Mouse (Mus musculus) urinary bladder, adult 2 months (tissue): ENCODE data around the gene Hmgcs2. TPM values are rescaled to one million over a fixed set of nuclear protein-coding genes. Genes with fewer than 3 reads are reported as not detected.

Experiments
- DNase-seq: peaks from one replicate; pipeline ENCODE4 v3.0.0; 2022; ENCODE audit warnings: low spot score
- polyA plus RNA-seq: library from polyadenylated mRNA; depleted of rRNA; stranded (reverse); fragments of >200 nt; gene quantifications from 2 replicates; pipeline ENCODE4 v1.2.3, GENCODE M21; 2012; rRNA removed

The Hmgcs2 gene
- polyA plus RNA-seq = 55.3 and 70.4 TPM in 2 replicates

GRCm38 (mm10) chr3:98280204-98280932, at the start of gene Hmgcs2:
Hmgcs2 (plus strand) TSS chr3:98280435.
- peak; percentile 54 for DNase-seq

GRCm38 (mm10) chr3:98233504-98233903, 46.7 kb upstream of the Hmgcs2 start:
- DNase-seq = no peak

- DNase-seq = no peak
These were observed 44.0 kb upstream of the Hmgcs2 start for GRCm38 (mm10) chr3:98236266-98236665.

- DNase-seq = no peak
These were observed 43.0 kb upstream of the Hmgcs2 start for GRCm38 (mm10) chr3:98237240-98237639.

GRCm38 (mm10) chr3:98238150-98238549, 42.1 kb upstream of the Hmgcs2 start:
- no peak for DNase-seq

GRCm38 (mm10) chr3:98242051-98242450, 38.2 kb upstream of the Hmgcs2 start:
- no peak for DNase-seq

- DNase-seq = no peak
These were observed 37.7 kb upstream of the Hmgcs2 start for GRCm38 (mm10) chr3:98242458-98243037.

- DNase-seq = no peak
These were observed 34.3 kb upstream of the Hmgcs2 start for GRCm38 (mm10) chr3:98245892-98246291.

- DNase-seq = no peak
These were observed 33.1 kb upstream of the Hmgcs2 start for GRCm38 (mm10) chr3:98246985-98247751.

GRCm38 (mm10) chr3:98249378-98249777, 30.9 kb upstream of the Hmgcs2 start:
- DNase-seq = no peak

- no peak for DNase-seq
These were observed 30.3 kb upstream of the Hmgcs2 start for GRCm38 (mm10) chr3:98249833-98250448.

- DNase-seq = no peak
These were observed 26.2 kb upstream of the Hmgcs2 start for GRCm38 (mm10) chr3:98254059-98254458.

GRCm38 (mm10) chr3:98254656-98255583, 25.3 kb upstream of the Hmgcs2 start:
- DNase-seq = no peak

GRCm38 (mm10) chr3:98258723-98259122, 21.5 kb upstream of the Hmgcs2 start:
- DNase-seq = no peak

GRCm38 (mm10) chr3:98259271-98259751, 20.9 kb upstream of the Hmgcs2 start:
- no peak for DNase-seq

- no peak for DNase-seq
These were observed 19.7 kb upstream of the Hmgcs2 start for GRCm38 (mm10) chr3:98260534-98260933.

GRCm38 (mm10) chr3:98261415-98261814, 18.8 kb upstream of the Hmgcs2 start:
- no peak for DNase-seq

GRCm38 (mm10) chr3:98262133-98262532, 18.1 kb upstream of the Hmgcs2 start:
- no peak for DNase-seq

GRCm38 (mm10) chr3:98267249-98267651, 13.0 kb upstream of the Hmgcs2 start:
- DNase-seq = no peak

- DNase-seq = no peak
These were observed 6.4 kb upstream of the Hmgcs2 start for GRCm38 (mm10) chr3:98273623-98274398.
